In genomic region chr2:141212291-141212690, GRCm38 (mm10) we compare ENCODE assay signal across 19 mouse cellular contexts.
DNase-seq lines count a peak whose midpoint lies in the region; ATAC-seq lines count a peak whose summit lies in the region.
"Had no signal": no experiment of that assay in that cellular context is flagged by ENCODE, and none has a peak within 500 bp of the region (broad histone marks: within the 10 kb centered on the region; RNA-seq: fewer than 3 reads in every experiment).

No protein-coding gene starts in this region.

- H3K36me3 ChIP-seq in heart, embryonic 10.5 days = no peaks in the 10 kb centered on the region
- H3K36me3 ChIP-seq: G1E had no signal

- H3K4me3 ChIP-seq in heart, embryonic 10.5 days = no peak overlapping the region

- no peak overlapping the region for H3K27ac ChIP-seq in heart, embryonic 10.5 days

- DNase-seq in fat pad, adult 2 months (ENCODE audit: extremely low read depth, low read depth, low spot score) = peak; percentile 70
- peak; percentile 74 for DNase-seq in gonadal fat pad, adult 2 months (ENCODE audit: low read depth)
- DNase-seq in heart, embryonic 10.5 days (ENCODE audit: low spot score) = no peak
- DNase-seq: adrenal gland, adult 2 months; adrenal gland, adult 8-10 months; adrenal gland, postnatal 10 days; adrenal gland, postnatal 14 days; adrenal gland, postnatal 25 days; adrenal gland, postnatal 36 days; B cell, adult 2 months; cerebellum, adult 11 months; cerebellum, adult 11-12 months; cerebellum, adult 18-20 months; cerebellum, adult 2 months had no signal

- no peaks in the 10 kb centered on the region for H3K9me3 ChIP-seq in heart, embryonic 10.5 days

- H3K4me1 ChIP-seq in heart, embryonic 10.5 days = no peaks in the 10 kb centered on the region

- H3K27me3 ChIP-seq in heart, embryonic 10.5 days (ENCODE audit: insufficient read depth, poor library complexity, severe bottlenecking) = no peaks in the 10 kb centered on the region
- H3K27me3 ChIP-seq: CH12.LX, Patski had no signal

- WGBS in heart, embryonic 10.5 days = 90% methylated on average over 2 of the region's 2 CpGs

- ATAC-seq in activated CD4-positive, CD25-positive, alpha-beta regulatory T cell, adult 4 months = no peak
- ATAC-seq: CD4-positive, CD25-positive, alpha-beta regulatory T cell, adult 4 months; Patski had no signal
